Mouse (Mus musculus) liver, postnatal 0 days (tissue): ENCODE measurements around the gene Gm7361.

Source experiments
- CTCF ChIP-seq: sonication (generic); IDR thresholded peaks from 2 replicates; pipeline ENCODE4 v1.5.1; 2016; ENCODE audit warnings: antibody characterized with exemption, low read depth
- EP300 ChIP-seq: IDR thresholded peaks from 2 replicates; pipeline ENCODE4 v1.6.1; 2016; ENCODE audit warnings: antibody characterized with exemption, low read depth, mild to moderate bottlenecking

- TF ChIP-seq CTCF: no peak
- TF ChIP-seq EP300: no peak
These were observed 22.9 kb downstream of the Gm7361 start for GRCm38 (mm10) chr5:26280361-26280760.
